Mouse (Mus musculus): ENCODE results near the gene Gpr89.

DNA sequence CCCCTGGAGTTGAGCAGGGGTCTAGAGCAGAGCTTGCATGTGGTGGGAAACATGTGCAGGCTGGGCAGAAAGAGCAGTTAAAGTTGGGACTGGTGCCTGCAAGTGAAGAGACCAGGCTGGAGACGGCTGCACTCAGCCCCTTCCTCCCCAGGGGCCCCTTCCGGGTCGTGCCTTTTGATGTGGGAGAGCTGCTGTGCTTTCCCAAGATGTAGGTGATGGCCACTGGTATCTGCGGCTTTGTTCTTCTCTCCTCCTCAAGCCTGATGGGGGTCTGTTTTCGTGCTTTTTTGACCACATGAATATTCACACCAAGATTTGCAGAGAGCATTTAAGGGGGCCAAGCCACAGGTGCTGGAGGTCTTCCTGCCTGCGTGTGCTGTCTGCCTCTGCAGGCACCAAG lies 57.5 kb downstream of the Gpr89 start:
- TF ChIP-seq CTCF (IDR thresholded peaks at IDR 0.05; ENCODE audit: borderline replicate concordance, insufficient read depth, low read depth, low read length) (no peak), POLR2A (IDR thresholded peaks at IDR 0.05; ENCODE audit: borderline replicate concordance, insufficient read depth, low read length) (no peak)

Data from cerebellum, adult 2 months (tissue).